Mouse (Mus musculus) MEL (cell line): ENCODE measurements around the gene Dffa. TPM values are rescaled to one million over a fixed set of nuclear protein-coding genes. Genes with fewer than 3 reads are reported as not detected.
A peak's percentile ranks its signal among the peaks of the same experiment; 100 is the strongest.

Experiments
- DNase-seq: peaks from one replicate; pipeline ENCODE4 v3.0.0; 2011; ENCODE audit warnings: low read depth, low spot score
- H3K27ac ChIP-seq: 2 replicates; pipeline ENCODE4 v1.5.1; 2012; ENCODE audit warnings: low read depth, mild to moderate bottlenecking, control low read depth, low read length, moderate library complexity; ENCODE audit not compliant: control insufficient read depth
- H3K27me3 ChIP-seq, 2 experiments: fragments of 150-350 bp in 1 of 2; sonication (generic) in 1 of 2; 2 replicates each; pipeline ENCODE4 v1.6.1; 2012; ENCODE audit warnings: low read length in 2 of 2, mild to moderate bottlenecking in 2 of 2, improper control_type of control experiment in 1 of 2, moderate library complexity in 1 of 2; ENCODE audit not compliant: insufficient read depth in 2 of 2, control insufficient read depth in 1 of 2
- H3K36me3 ChIP-seq, 2 experiments: 2 replicates each; pipeline ENCODE4 v1.6.1; 2012 to 2014; ENCODE audit warnings: low read length in 2 of 2, improper control_type of control experiment in 1 of 2, inconsistent platforms in 1 of 2, mild to moderate bottlenecking in 1 of 2; ENCODE audit not compliant: insufficient read depth in 2 of 2, control insufficient read depth in 1 of 2
- H3K4me1 ChIP-seq, 2 experiments: fragments of 150-350 bp in 1 of 2; sonication (generic) in 1 of 2; 2 replicates each; pipeline ENCODE4 v1.6.1; 2012; ENCODE audit warnings: low read length in 2 of 2, improper control_type of control experiment in 1 of 2, mild to moderate bottlenecking in 1 of 2; ENCODE audit not compliant: insufficient read depth in 2 of 2, control insufficient read depth in 1 of 2
- H3K4me3 ChIP-seq, 2 experiments: fragments of 150-350 bp in 1 of 2; sonication (generic) in 1 of 2; 2 replicates each; pipeline ENCODE4 v1.5.1; 2012; ENCODE audit warnings: low read depth in 2 of 2, low read length in 2 of 2, mild to moderate bottlenecking in 2 of 2, moderate library complexity in 2 of 2, control low read depth in 1 of 2, improper control_type of control experiment in 1 of 2; ENCODE audit not compliant: control insufficient read depth in 1 of 2, insufficient read depth in 1 of 2
- H3K79me2 ChIP-seq: 2 replicates; pipeline ENCODE4 v1.6.1; 2012; ENCODE audit warnings: mild to moderate bottlenecking, low read length, moderate library complexity; ENCODE audit not compliant: control insufficient read depth, poor library complexity, insufficient read depth
- H3K9ac ChIP-seq: 2 replicates; pipeline ENCODE4 v1.6.1; 2012; ENCODE audit warnings: low read depth, mild to moderate bottlenecking, control low read depth, low read length, moderate library complexity; ENCODE audit not compliant: control insufficient read depth, poor library complexity, severe bottlenecking
- H3K9me3 ChIP-seq: fragments of 150-350 bp; sonication (generic); replicated peaks from 2 replicates; pipeline ENCODE4 v1.6.1; 2012; ENCODE audit warnings: mild to moderate bottlenecking, low read length, improper control_type of control experiment, moderate library complexity; ENCODE audit not compliant: insufficient read depth
- BHLHE40 ChIP-seq: IDR thresholded peaks from 2 replicates; pipeline ENCODE4 v1.6.1; 2012; ENCODE audit warnings: low read depth, mild to moderate bottlenecking, inconsistent platforms, low read length, improper control_type of control experiment, borderline replicate concordance
- CHD1 ChIP-seq: IDR thresholded peaks from 2 replicates; pipeline ENCODE4 v1.6.1; 2012; ENCODE audit warnings: low read depth, mild to moderate bottlenecking, inconsistent platforms, low read length, improper control_type of control experiment
- CHD2 ChIP-seq: IDR thresholded peaks from 2 replicates; pipeline ENCODE4 v1.6.1; 2011; ENCODE audit warnings: low read length, improper control_type of control experiment
- CTCF ChIP-seq, 3 experiments: IDR thresholded peaks in 2 of 3; conservative IDR thresholded peaks in 1 of 3; 2 replicates each; pipeline ENCODE4 v1.5.1; 2011 to 2012; ENCODE audit warnings: low read length in 3 of 3, low read depth in 2 of 3, mild to moderate bottlenecking in 2 of 3, improper control_type of control experiment in 1 of 3, inconsistent platforms in 1 of 3, mixed read lengths in 1 of 3, moderate library complexity in 1 of 3; ENCODE audit not compliant: control insufficient read depth in 1 of 3, insufficient read depth in 1 of 3, poor library complexity in 1 of 3, severe bottlenecking in 1 of 3
- E2F4 ChIP-seq: IDR thresholded peaks from 2 replicates; pipeline ENCODE4 v1.6.1; 2011; ENCODE audit warnings: low read depth, low read length, improper control_type of control experiment, borderline replicate concordance
- ELF1 ChIP-seq: IDR thresholded peaks from 2 replicates; pipeline ENCODE4 v1.6.1; 2014; ENCODE audit warnings: low read depth, mild to moderate bottlenecking, inconsistent platforms, low read length, improper control_type of control experiment, moderate library complexity
- EP300 ChIP-seq, 2 experiments: IDR thresholded peaks; 2 replicates each; pipeline ENCODE4 v1.6.1; 2011; ENCODE audit warnings: improper control_type of control experiment in 2 of 2, low read length in 2 of 2, low read depth in 1 of 2, mild to moderate bottlenecking in 1 of 2
- ETS1 ChIP-seq: IDR thresholded peaks from 2 replicates; pipeline ENCODE4 v1.6.1; 2012; ENCODE audit warnings: low read depth, mild to moderate bottlenecking, inconsistent platforms, low read length, improper control_type of control experiment, moderate library complexity
- GABPA ChIP-seq: IDR thresholded peaks from 2 replicates; pipeline ENCODE4 v1.6.1; 2012; ENCODE audit warnings: low read depth, mild to moderate bottlenecking, inconsistent platforms, low read length, improper control_type of control experiment, moderate library complexity
- GATA1 ChIP-seq: IDR thresholded peaks from 2 replicates; pipeline ENCODE4 v1.6.1; 2011; ENCODE audit warnings: low read depth, low read length, improper control_type of control experiment
- HCFC1 ChIP-seq: IDR thresholded peaks from 2 replicates; pipeline ENCODE4 v1.6.1; 2012; ENCODE audit warnings: low read depth, mild to moderate bottlenecking, inconsistent platforms, low read length, improper control_type of control experiment, moderate library complexity
- JUND ChIP-seq: IDR thresholded peaks from 2 replicates; pipeline ENCODE4 v1.6.1; 2011; ENCODE audit warnings: low read depth, mild to moderate bottlenecking, improper control_type of control experiment, low read length
- KAT2A ChIP-seq: conservative IDR thresholded peaks from 2 replicates; pipeline ENCODE4 v1.6.1; 2012; ENCODE audit warnings: low read depth, low read length, improper control_type of control experiment, inconsistent platforms
- MAFK ChIP-seq: IDR thresholded peaks from 2 replicates; pipeline ENCODE4 v1.6.1; 2011; ENCODE audit warnings: low read depth, mild to moderate bottlenecking, low read length, improper control_type of control experiment, borderline replicate concordance
- MAX ChIP-seq: IDR thresholded peaks from 2 replicates; pipeline ENCODE4 v1.6.1; 2011; ENCODE audit warnings: low read length, improper control_type of control experiment
- MAZ ChIP-seq: IDR thresholded peaks from 2 replicates; pipeline ENCODE4 v1.6.1; 2012; ENCODE audit warnings: low read depth, mild to moderate bottlenecking, inconsistent platforms, low read length, improper control_type of control experiment
- MEF2A ChIP-seq: IDR thresholded peaks from 2 replicates; pipeline ENCODE4 v1.6.1; 2014; ENCODE audit warnings: low read depth, mild to moderate bottlenecking, inconsistent platforms, low read length, improper control_type of control experiment; ENCODE audit not compliant: poor library complexity, insufficient replicate concordance, severe bottlenecking; ENCODE audit errors: extremely low read depth
- MXI1 ChIP-seq: IDR thresholded peaks from 2 replicates; pipeline ENCODE4 v1.6.1; 2011; ENCODE audit warnings: mild to moderate bottlenecking, low read depth, low read length, improper control_type of control experiment
- MYB ChIP-seq: IDR thresholded peaks from 2 replicates; pipeline ENCODE4 v1.6.1; 2011; ENCODE audit warnings: mild to moderate bottlenecking, low read depth, low read length, improper control_type of control experiment
- MYC ChIP-seq: IDR thresholded peaks from 2 replicates; pipeline ENCODE4 v1.6.1; 2011; ENCODE audit warnings: low read depth, mild to moderate bottlenecking, low read length, improper control_type of control experiment, moderate library complexity
- NELFE ChIP-seq: IDR thresholded peaks from 2 replicates; pipeline ENCODE4 v1.6.1; 2011; ENCODE audit warnings: low read depth, low read length, improper control_type of control experiment
- NRF1 ChIP-seq: IDR thresholded peaks from 2 replicates; pipeline ENCODE4 v1.6.1; 2014; ENCODE audit warnings: low read depth, mild to moderate bottlenecking, inconsistent platforms, low read length, improper control_type of control experiment, moderate library complexity; ENCODE audit not compliant: poor library complexity, insufficient read depth, severe bottlenecking
- POLR2A ChIP-seq, 2 experiments: IDR thresholded peaks; 2 replicates each; pipeline ENCODE4 v1.6.1; 2011 to 2012; ENCODE audit warnings: low read length in 2 of 2, mild to moderate bottlenecking in 2 of 2, control low read depth in 1 of 2, improper control_type of control experiment in 1 of 2, low read depth in 1 of 2, moderate library complexity in 1 of 2; ENCODE audit not compliant: control insufficient read depth in 1 of 2, insufficient read depth in 1 of 2, poor library complexity in 1 of 2
- POLR2AphosphoS5 ChIP-seq: IDR thresholded peaks from 2 replicates; pipeline ENCODE4 v1.6.1; 2012; ENCODE audit warnings: low read depth, borderline replicate concordance, mild to moderate bottlenecking, inconsistent platforms, low read length, moderate library complexity, mixed read lengths
- RAD21 ChIP-seq: IDR thresholded peaks from 2 replicates; pipeline ENCODE4 v1.6.1; 2011; ENCODE audit warnings: mild to moderate bottlenecking, low read depth, low read length, improper control_type of control experiment
- RCOR1 ChIP-seq: IDR thresholded peaks from 2 replicates; pipeline ENCODE4 v1.6.1; 2012; ENCODE audit warnings: low read depth, mild to moderate bottlenecking, inconsistent platforms, low read length, improper control_type of control experiment
- SIN3A ChIP-seq: IDR thresholded peaks from 2 replicates; pipeline ENCODE4 v1.6.1; 2012; ENCODE audit warnings: low read length, improper control_type of control experiment, inconsistent platforms
- SMC3 ChIP-seq: IDR thresholded peaks from 2 replicates; pipeline ENCODE4 v1.6.1; 2011; ENCODE audit warnings: low read depth, low read length, improper control_type of control experiment
- TAL1 ChIP-seq: IDR thresholded peaks from 2 replicates; pipeline ENCODE4 v1.6.1; 2012; ENCODE audit warnings: mild to moderate bottlenecking, inconsistent platforms, low read length, moderate library complexity, mixed read lengths
- TBP ChIP-seq: IDR thresholded peaks from 2 replicates; pipeline ENCODE4 v1.8.0; 2011; ENCODE audit warnings: low read depth, low read length, improper control_type of control experiment
- TCF12 ChIP-seq: IDR thresholded peaks from 2 replicates; pipeline ENCODE4 v1.6.1; 2014; ENCODE audit warnings: low read depth, mild to moderate bottlenecking, inconsistent platforms, low read length, improper control_type of control experiment, moderate library complexity
- UBTF ChIP-seq: IDR thresholded peaks from 2 replicates; pipeline ENCODE4 v1.6.1; 2012; ENCODE audit warnings: low read depth, mild to moderate bottlenecking, inconsistent platforms, low read length, improper control_type of control experiment, moderate library complexity, borderline replicate concordance; ENCODE audit not compliant: insufficient read depth
- USF1 ChIP-seq: IDR thresholded peaks from 2 replicates; pipeline ENCODE4 v1.6.1; 2014; ENCODE audit warnings: low read depth, mild to moderate bottlenecking, inconsistent platforms, low read length, improper control_type of control experiment, moderate library complexity
- ZC3H11A ChIP-seq: IDR thresholded peaks from 2 replicates; pipeline ENCODE4 v1.6.1; 2012; ENCODE audit warnings: low read depth, mild to moderate bottlenecking, inconsistent platforms, low read length, improper control_type of control experiment
- ZKSCAN1 ChIP-seq: IDR thresholded peaks from 2 replicates; pipeline ENCODE4 v1.6.1; 2012; ENCODE audit warnings: low read depth, mild to moderate bottlenecking, inconsistent platforms, low read length, improper control_type of control experiment, moderate library complexity
- ZMIZ1 ChIP-seq: IDR thresholded peaks from 2 replicates; pipeline ENCODE4 v1.6.1; 2012; ENCODE audit warnings: low read depth, mild to moderate bottlenecking, inconsistent platforms, low read length, improper control_type of control experiment, moderate library complexity
- ZNF384 ChIP-seq: IDR thresholded peaks from 2 replicates; pipeline ENCODE4 v1.6.1; 2012; ENCODE audit warnings: low read depth, mild to moderate bottlenecking, inconsistent platforms, low read length, improper control_type of control experiment
- polyA plus RNA-seq, 2 experiments: library from polyadenylated mRNA; stranded (reverse) in 1 of 2; unstranded in 1 of 2; fragments of >175 nt in 1 of 2; fragments of >200 nt in 1 of 2; gene quantifications; 2 replicates each; pipeline versions ENCODE4 v1.2.1 to v1.2.4; 2012; ENCODE audit warnings: low replicate concordance in 2 of 2, low read depth in 1 of 2; ENCODE audit not compliant: insufficient read length in 2 of 2, insufficient read depth in 1 of 2, missing spikeins in 1 of 2
- total RNA-seq: library from RNA; depleted of rRNA; stranded (reverse); fragments of 300-350 nt; gene quantifications from 2 replicates; pipeline ENCODE4 v1.2.3, GENCODE M21; 2012

Gene Dffa
- total and polyA plus RNA-seq, 3 experiments, result 20.2 to 33.0 TPM; not detected in 1

DNA sequence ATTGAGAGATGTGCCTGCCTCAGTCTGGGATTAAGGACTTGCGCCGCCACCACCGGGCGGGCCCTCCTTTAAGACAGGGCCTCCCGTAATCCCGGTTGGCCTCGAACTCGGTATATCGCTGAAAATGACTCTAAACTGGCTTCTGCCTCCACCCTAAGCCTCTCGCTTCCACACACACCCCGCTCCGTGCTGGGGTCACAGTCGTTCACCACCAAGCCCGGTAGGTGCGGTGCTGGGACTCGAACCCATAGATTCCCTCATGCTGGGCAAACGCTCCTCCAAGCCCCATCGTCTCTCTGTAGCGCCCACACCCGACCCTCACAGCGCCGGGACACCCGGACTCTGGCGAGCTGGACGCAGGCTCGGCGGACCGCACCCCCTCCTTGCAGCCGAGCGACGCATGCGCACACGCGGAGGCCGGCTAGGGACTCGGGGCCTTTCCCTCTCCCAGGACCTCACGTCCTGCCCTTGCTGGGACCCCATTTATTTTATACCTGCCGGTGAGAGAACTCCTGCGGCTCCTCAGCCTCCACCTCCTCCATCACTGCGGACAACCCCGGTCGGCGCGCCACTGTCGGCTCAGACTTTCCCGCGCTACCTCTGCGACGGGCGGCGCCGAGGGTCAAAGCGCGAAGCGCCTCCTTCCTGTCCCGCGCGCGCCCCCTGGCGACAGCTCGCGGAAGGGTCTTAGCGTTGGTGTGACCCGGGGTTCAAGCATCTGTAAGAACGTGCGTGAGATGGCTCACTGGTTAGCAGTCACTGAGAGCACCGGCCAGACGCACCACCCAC lies 33.2 kb downstream of the Dffa start, which contains the start of gene Cenps:
Gene Cenps (minus strand): TSS at position 648 of the 789 bp plus-strand sequence.
- Histone ChIP-seq H3K4me1 (peaks cover 2 to 7% of the 10 kb centered on the region in 2 experiments; a peak in 3 of 4 replicates), H3K79me2 (peaks cover 7% of the 10 kb centered on the region), H3K27ac (peak within 1 kb of the TSS; percentile 83), H3K27me3 (no peaks in the 10 kb centered on the region), H3K36me3 (peaks cover 0 to 2% of the 10 kb centered on the region in 2 experiments; a peak in 3 of 4 replicates), H3K9ac (peak within 1 kb of the TSS; percentile 91), H3K4me3 (peak within 1 kb of the TSS; percentile 81 to 86), H3K9me3 (no peaks in the 10 kb centered on the region)
- DNase-seq, result peak; percentile 93
- no peak for TF ChIP-seq MYC
- no peak for TF ChIP-seq ZMIZ1
- peak; percentile 21; the same call in 1 of the 2 replicates for TF ChIP-seq SIN3A
- no peak for TF ChIP-seq MYB
- TF ChIP-seq POLR2A (IDR thresholded peaks at IDR 0.05; ENCODE audit: control insufficient read depth in 1 of 2, insufficient read depth in 1 of 2, low read depth in 1 of 2, low read length in 2 of 2, poor library complexity in 1 of 2), result peak; percentile 37 to 69; a peak in 1 of 4 replicates
- TF ChIP-seq NELFE, result no peak; the same call in 1 of the 2 replicates
- no peak for TF ChIP-seq TCF12
- no peak for TF ChIP-seq ETS1
- TF ChIP-seq SMC3, result peak; percentile 49
- TF ChIP-seq UBTF, result no peak
- TF ChIP-seq NRF1, result peak; percentile 77
- no peak for TF ChIP-seq KAT2A
- no peak for TF ChIP-seq ZC3H11A
- no peak for TF ChIP-seq USF1
- no peak for TF ChIP-seq MAFK
- no peak for TF ChIP-seq ELF1
- no peak for TF ChIP-seq GATA1
- TF ChIP-seq CHD2, result no peak
- TF ChIP-seq E2F4, result peak; percentile 93; the same call in 1 of the 2 replicates
- no peak for TF ChIP-seq RCOR1
- TF ChIP-seq MXI1, result no peak
- no peak for TF ChIP-seq MAX
- no peak for TF ChIP-seq MEF2A
- TF ChIP-seq EP300 (IDR thresholded peaks at IDR 0.05; ENCODE audit: low read depth in 1 of 2, low read length in 2 of 2), result no peak
- TF ChIP-seq HCFC1, result peak; percentile 82
- no peak for TF ChIP-seq ZKSCAN1
- TF ChIP-seq CTCF (IDR thresholded peaks at IDR 0.05 in 2 of 3, conservative IDR thresholded peaks at IDR 0.05 in 1 of 3; ENCODE audit: control insufficient read depth in 1 of 3, insufficient read depth in 1 of 3, low read depth in 2 of 3, low read length in 3 of 3, poor library complexity in 1 of 3, severe bottlenecking in 1 of 3), result peak; percentile 60 to 85 (median 69)
- TF ChIP-seq CHD1, result no peak
- no peak for TF ChIP-seq TBP
- no peak for TF ChIP-seq TAL1
- TF ChIP-seq MAZ, result no peak
- TF ChIP-seq POLR2AphosphoS5, result no peak
- no peak for TF ChIP-seq GABPA
- no peak for TF ChIP-seq ZNF384
- no peak for TF ChIP-seq BHLHE40
- no peak for TF ChIP-seq RAD21
- TF ChIP-seq JUND, result no peak
